Mouse (Mus musculus) frontal cortex, postnatal 10 days (tissue): Measurements from ENCODE around the gene Svop.

Experiments used
- DNase-seq, 2 experiments: peaks; one replicate each; pipeline ENCODE4 v3.0.0; 2022; ENCODE audit warnings: low spot score in 2 of 2, mixed read lengths in 1 of 2

Svop gene

DNA sequence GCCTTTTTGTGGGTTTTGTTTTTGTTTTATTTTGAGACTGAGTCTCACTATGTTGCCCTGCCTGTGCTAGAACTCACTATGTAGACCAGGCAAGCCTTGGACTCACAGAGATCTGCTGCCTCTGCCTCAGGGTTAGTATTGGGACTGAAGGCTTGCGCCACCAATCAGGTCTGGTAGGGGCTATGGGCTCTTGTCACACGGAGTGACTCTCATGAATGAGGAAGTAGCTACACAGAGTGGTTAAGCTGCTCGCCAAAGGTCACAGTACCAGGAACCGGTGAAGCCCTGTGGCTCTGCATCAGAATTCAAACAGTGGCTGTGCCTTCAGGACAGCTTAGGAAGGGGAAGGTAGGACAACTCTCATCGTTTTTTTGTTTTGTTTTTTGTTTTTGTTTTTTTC is 92.0 kb downstream of the Svop start:
- no peak for DNase-seq

DNA sequence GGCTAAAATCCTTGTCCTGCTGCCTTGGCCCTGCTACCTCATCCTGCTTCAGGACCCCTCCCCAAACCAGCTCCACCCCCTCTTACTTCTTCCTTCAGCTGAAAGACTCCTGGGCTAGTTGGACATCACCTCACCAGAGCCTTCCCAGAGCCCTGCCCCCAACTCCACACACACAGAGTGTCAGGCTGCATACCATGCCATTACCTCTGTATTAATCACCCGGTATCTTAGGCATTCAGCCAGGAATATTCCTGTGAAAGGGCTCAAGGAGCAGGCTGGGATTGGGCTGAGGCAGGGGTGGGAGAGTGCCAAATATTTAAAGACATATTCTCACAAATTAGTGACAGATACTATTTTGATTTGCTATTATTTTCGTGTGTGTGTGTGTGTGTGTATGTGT is 94.9 kb downstream of the Svop start:
- DNase-seq = no peak

DNA sequence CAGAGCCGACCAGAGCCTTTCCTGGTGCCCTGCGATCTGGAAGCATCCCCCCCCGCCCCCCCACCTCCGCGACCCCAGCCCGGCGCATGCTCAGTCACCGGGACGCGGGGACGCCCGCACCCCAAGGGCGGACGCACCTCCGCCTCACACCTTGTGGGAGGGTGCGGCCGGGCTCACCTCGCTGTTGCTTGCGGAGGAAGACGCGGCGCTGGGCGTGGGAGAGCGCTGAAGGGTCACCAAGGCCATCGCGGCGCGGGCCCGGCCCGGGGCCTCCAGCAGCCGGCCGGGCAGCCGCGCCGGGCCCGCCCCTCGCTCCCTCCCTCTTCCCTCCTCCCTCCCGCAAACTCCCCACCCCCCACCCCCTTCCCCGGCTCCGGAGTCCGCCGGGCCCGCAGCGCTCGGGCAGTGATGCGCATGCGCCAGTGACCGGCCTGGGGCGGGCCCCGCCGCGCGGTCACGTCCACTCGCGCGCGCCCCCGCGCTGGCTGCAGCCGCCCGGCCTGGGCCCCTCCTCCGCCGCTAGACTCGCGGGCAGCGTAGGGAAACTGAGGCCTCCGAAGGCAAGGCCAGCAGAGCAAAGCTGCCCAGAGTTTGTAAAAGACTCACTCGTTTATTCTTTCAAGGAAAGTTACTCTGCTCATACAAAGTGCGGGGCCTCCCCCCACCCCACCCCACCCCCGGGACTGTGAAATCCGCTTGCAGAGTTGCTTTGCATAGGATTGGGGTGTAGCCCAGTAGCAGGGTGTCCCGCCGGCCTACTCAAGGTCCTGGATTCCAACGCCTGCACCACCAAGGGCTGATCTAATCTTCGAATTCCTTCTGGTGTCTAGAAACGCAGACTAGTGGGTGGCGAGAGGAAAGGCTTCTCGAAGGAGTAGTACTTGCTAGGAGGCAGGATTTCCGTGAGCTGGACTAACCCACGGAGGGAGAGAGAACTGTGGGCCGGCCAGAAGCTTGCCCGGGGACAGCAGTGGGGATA is 97.6 kb downstream of the Svop start, which contains the start of gene Ssh1:
Ssh1 (minus strand) TSS at position 408 of the 979 bp plus-strand sequence.
- DNase-seq = peak; percentile 68 to 86

DNA sequence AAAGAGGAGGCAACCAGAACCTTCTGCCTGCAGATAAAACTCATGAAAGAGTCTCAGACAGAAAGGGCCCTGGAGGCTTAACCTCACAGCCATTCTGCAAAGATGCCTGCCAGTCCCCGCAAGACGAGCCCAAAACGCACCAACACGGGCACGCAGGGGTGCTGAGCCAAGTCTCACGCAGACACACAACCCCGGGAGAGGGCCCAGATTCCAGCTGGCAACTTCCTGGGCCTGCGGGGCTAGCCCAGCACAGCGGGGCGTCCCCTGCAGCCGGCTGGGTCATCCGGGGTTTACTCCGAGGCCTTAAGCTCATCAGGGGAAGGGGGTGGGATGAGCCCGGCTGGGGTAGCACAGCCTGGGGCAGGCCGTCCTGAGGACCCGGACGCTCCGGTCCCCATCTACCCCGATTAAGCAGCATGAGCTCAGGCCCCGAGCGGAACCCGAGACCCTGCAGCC is 98.3 kb downstream of the Svop start:
- peak in 1 of 2 experiments; percentile 56 for DNase-seq

DNA sequence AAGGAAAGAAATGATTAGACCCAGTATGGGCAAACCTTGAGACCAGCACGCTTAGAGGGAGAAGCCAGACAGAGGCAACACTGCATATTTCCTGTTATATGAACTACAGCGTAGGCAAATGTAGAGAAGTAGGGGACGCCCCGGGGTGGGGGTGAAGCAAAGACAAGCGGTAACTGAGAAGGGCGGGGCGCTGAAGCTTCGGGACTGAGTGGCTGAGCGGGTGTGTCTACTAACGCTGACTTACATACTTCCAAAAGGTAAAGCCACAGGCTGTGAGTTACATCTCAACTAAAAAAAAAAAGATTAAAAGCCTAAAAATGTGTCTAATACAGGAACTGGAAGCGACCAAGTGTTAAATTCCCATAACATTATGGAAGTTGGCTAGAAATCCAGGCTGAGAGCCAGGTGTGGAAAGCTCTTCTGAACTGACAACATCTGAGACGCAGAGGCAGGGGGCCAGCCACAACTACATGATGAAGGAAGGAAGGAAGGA is 99.0 kb downstream of the Svop start:
- no peak for DNase-seq

DNA sequence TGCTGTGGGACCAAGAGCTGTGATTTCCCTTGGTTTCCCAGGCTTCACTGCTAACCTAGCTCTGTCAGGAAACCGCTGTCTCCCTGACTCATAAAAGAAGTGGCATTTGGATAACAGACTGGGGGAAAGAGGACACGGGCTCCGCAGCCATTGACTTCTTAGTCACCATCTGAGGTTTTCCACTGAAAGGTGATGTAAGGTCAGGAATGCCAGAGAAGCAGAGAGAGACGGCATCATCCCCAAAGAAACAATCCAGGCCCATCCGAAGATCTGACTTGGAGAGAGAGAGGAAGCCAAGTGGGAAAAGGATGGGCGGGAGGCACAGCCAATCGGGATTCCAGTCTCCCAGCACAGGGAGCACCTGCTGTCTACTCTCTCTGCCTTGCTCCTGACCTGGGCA is 100.2 kb downstream of the Svop start:
- no peak for DNase-seq

DNA sequence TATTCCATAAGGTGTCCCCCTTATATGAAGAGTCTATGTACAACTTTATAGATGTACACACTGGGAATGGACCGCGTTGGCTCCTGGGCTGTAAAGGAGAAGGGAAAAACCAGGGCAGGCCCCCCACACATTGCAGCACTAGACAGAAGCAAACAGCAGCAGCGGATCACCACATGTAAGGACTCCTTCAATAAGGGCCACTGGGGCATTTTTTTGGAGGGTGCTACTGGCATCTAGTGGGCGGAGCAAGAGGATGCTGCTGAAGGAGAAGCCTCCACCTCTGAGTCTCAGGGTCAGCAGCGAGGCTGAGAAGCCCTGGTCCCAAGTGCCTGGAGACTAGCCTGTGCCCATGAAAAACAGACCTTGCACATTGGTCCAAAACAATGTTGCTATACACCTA is 100.8 kb downstream of the Svop start:
- DNase-seq = no peak

DNA sequence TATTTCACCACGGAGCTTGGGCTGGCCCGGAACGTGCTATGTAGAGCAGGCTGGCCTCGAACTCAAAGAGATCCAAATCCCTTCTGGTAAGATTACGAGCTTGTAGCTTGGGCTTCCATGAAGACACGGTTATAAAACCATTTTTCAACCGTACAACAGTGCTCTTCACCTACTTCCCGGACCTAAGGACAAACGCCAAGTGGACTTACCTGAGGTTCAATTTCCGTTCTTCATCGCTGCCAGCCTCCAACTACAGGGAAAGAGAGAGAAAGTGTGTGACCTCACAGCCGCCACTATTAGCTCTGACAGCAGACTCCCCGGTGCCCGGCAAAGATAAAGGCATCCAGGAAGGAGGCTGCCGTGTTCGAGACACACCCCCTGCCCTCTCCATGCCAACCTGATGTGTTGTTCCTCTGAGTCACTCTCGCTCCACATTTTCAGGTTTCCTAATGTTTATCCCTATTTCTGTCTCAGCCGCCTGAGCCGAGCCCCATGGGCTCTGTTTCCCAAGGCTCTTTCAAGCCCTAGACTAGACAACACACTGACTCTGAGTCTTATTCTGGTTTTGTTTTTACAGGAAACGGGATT is 101.8 kb downstream of the Svop start:
- DNase-seq = no peak

DNA sequence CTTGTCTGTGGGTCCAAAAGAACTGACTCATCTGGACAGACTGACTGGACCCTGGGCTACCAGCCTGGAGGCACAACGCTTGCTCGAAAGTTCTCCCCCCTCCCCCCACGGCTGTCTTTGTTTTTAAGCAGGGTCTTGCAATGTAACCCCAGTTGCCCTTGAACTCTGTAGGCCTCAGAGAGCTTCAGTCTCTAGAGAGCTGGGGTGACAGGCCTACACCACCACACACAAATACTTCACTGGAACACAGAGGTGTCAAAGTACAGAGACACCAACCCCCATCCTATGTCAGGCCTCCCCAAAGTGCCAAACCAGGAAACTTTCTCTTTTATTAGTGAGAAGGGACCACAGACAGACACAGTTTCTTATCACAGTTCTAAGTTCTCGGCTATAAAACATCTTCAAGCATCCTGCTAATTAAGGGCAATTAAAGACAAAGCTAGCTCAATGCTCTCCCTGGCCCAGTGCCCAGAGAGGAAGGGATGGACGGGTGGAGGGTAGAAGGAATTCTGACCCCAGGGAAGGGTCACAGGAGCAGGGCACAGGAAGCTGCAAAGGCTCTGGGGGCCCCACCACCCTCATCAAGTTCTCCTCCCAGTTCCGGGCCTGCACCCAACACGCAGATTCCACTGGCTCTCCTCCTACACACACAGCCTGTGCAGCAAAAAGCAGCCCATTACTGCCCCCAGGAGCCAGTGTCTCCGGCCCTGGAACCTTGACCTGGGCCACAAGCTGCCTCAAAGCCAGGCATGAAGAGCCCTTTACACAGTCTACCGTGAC is 105.0 kb downstream of the Svop start:
- DNase-seq = no peak

DNA sequence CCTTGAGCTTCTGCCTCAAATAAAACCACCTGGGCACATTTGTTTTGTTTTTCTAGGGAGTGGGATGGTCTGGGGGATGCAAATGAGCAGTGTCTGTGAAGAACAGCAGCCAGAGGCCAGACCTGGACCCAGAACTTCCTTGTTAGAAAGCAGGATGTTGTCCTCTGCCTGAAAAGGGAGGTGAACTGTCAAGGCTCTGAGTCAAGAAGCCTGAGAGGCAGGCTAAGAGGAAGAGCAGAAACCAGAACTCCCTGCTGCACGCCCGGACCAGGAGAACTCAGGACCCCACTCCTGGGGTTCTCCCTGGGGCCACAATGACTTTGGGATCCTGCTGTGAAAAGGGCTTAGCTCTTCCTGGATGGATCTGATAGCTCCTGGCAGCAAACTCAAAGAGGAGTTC is 105.6 kb downstream of the Svop start:
- DNase-seq = no peak

DNA sequence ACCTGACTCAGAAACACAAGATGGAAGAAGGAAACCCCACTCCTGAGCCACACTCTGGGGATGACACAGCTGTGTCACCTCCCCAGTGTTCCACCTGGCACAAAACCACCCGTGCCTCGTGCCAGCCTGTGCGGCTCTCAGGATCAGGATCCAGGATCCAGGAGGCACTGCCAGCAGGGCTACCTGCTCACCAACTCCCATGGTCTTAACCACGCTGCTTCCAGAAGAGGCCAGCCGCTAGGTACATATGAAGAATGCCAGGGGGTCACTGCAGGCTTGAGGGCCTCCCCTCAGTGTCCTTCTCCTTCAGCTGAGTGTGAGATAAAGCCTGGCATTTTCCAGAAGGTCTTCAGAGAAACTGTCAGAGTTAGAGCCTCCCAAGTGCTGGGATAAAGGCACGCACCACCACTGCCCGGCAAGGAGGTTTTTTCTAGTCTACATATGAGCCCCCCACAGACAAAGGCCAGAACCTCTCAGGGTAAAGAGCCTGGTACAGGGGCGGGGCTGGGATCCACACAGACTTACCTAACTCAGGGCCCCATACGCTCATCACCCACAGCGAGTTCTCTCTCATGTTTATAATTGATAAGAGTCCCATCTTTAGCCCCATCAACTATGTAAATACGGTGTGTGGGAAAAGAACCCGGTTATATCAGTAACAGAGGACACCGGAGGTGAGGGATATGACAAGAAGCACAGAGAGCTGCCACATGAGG is 107.2 kb downstream of the Svop start:
- no peak for DNase-seq

DNA sequence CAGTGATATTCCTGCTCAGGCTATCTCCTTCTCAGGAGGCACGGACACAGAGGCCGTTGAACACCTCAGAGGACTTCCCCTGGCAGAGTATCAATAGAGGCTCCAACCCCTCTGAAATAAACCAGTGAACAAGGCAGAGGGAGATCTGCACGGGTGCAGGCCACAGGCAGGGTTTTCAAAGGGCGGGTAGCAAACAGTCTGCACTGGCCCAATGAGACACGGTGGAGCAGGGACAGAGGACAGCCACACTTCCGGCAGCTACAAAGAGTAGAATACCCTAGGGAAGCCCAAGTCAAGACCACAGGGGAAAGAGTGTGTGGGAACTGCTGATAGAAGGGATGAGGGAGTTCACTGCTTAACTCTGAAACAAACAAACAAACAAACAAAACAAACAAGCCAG is 107.8 kb downstream of the Svop start:
- no peak for DNase-seq

DNA sequence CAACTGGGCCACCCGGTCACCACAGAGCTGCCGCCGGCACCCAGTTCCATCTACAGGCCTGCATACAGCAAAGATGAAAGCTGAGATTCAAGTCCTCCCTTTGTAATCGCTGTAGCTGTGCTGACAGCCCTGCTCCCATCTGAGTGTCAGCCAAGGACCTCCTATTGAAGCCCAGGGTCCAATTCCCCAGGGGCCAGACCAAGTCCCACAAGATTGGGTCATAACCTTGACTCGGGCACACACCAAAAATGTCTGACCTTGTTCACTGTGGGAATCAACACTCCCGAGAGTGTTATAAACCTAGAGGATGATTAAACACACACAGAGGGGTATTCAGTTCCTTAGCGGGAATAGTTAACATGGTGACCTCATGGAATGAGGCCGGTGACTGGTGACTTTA is 109.5 kb downstream of the Svop start:
- no peak for DNase-seq

DNA sequence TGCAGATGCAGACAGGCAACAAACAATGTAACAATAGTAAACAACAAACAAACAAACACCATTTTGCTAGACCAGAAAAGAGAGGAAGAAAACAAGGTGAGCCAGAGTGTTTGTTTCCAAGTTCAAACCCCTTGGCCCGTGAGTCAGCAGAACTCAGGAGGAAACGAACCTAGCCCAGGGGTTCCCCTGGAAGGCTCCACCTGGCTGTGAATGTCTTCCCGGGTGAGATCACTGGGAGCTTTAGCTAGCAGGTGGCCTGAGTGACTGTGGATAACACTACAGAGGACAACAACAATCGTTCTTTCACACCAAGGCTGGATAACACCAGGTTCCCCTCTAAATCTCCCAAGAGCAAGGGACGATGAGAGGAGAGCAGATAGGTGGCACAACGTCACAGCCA is 110.2 kb downstream of the Svop start:
- no peak for DNase-seq

DNA sequence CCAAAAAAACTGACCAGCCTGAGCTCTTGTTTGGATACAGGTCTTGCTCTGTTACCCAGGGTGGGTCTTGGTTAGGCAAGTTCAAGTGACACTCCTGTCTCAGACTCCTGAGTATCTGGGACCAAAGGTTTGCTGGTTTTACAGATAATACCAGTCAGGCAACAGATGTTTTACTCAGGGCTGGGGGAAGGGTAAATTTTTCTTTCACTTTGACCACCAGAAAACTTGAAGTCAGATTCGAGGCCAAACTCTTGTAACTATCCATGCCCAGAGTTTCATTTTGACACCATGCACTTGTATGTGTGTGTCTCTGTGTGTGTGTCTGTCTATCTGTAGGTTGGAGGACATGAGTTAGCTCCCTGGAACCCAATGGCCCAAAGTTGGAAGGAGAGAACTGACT is 110.9 kb downstream of the Svop start:
- DNase-seq = no peak

DNA sequence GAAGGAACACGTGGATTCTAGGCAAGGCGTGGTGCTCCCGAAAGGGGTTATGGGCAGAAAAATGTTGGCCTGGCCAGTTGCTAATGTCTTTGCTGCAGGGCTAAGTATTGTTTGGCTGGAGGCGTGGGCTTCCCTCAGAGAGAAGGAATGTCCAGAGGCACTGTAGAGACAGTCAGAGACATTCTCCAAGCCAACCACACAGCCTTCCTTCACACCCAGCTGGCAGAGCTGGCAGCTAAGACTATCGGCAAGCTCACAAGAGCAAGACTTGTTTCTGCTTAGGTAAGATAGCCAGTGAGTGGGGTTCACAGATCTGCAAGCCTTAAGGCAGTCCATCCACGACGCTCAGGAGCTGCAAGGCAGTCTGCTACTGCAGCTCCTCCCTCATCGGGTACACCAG is 114.1 kb downstream of the Svop start:
- no peak for DNase-seq
